Mouse (Mus musculus): ENCODE data around the gene Vmn2r63.
"Not testable (repeated sequence)": the region's sequence is repeated elsewhere in the genome, so short reads cannot be mapped to it uniquely, and the experiment has no call there.

Vmn2r63 gene

GRCm38 (mm10) chr7:42933722-42934121, at the start of gene Vmn2r63:
Vmn2r63 (minus strand) TSS chr7:42933822.
- not testable (repeated sequence) for DNase-seq

- DNase-seq = no peak
Measured at GRCm38 (mm10) chr7:42980739-42981138, 47.1 kb upstream of the Vmn2r63 start.

GRCm38 (mm10) chr7:42980098-42980497, 46.5 kb upstream of the Vmn2r63 start:
- DNase-seq = no peak

GRCm38 (mm10) chr7:42965246-42965645, 31.6 kb upstream of the Vmn2r63 start:
- no peak for DNase-seq

GRCm38 (mm10) chr7:42898067-42898466, 35.6 kb downstream of the Vmn2r63 start:
- DNase-seq = not testable (repeated sequence)

GRCm38 (mm10) chr7:42878090-42878489, 55.5 kb downstream of the Vmn2r63 start:
- DNase-seq = no peak

GRCm38 (mm10) chr7:42866801-42867458, 66.7 kb downstream of the Vmn2r63 start, which contains the start of gene Gm2381:
Gm2381 (minus strand) TSS chr7:42867234.
- DNase-seq = not testable (repeated sequence)
